Mouse (Mus musculus): ENCODE results near the gene Fgfrl1.

DNA sequence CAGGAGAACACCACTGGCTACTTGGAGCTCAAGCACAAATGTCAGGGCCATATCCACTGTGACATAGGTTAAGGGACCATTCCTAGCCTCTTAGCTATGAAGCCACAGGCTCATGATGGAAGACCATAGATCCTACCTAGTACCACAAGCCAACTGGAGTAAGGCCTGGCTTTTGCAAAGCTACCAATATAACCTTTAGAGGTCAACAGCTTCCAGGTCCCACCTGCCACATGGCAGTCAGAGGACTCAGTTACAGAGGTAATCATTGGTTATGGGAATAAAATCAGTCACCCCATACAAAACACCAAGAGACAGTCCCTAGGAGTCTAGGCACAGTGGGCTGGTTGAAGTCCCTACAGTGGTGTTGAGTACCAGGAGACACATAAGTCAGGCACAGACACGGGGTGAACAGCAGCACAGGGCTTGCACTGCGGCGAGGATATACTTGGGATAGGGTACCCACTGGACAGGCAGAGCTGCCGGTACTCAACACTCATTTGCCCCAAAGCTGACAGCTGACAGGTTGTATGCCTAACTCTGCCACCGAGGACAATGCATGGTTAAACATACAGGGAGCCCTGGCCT is 41.0 kb upstream of the Fgfrl1 start:
- no peak for TF ChIP-seq CTCF (IDR thresholded peaks at IDR 0.05; ENCODE audit: extremely low read depth, insufficient read depth, insufficient read length, insufficient replicate concordance)
- no peak for TF ChIP-seq POLR2A (IDR thresholded peaks at IDR 0.05; ENCODE audit: low read depth, low read length)
